Mouse (Mus musculus) layer of hippocampus, adult 8-10 months (tissue): ENCODE results near the gene Sphk2. TPM values are rescaled to one million over a fixed set of nuclear protein-coding genes. Genes with fewer than 3 reads are reported as not detected.

Experiments
- DNase-seq, 2 experiments: peaks; one replicate each; pipeline ENCODE4 v3.0.0; 2022; ENCODE audit warnings: low spot score in 2 of 2
- total RNA-seq, 4 experiments: library from RNA; stranded (reverse); gene quantifications; 2 replicates each; pipeline ENCODE4 v1.2.4; 2022

Gene Sphk2
- total RNA-seq, 4 experiments from 2014 or later, result 28.1 to 36.7 (median 32.7) TPM

GRCm38 (mm10) chr7:45660746-45661478 lies 56.9 kb downstream of the Sphk2 start:
- DNase-seq, result no peak

Other genes with a start within 250 kb of the Sphk2 start
- gene Tulp2, start 236.1 kb downstream of the Sphk2 start, total RNA-seq, result not detected
- gene Gm45808, start 231.2 kb downstream of the Sphk2 start, total RNA-seq, result 1 to 10 TPM in 1 of 4 experiments, not detected in 3; 2.0 TPM
- 1 to 10 TPM; 5.6 to 6.3 (median 6.2) TPM for gene Dhdh, start 229.2 kb downstream of the Sphk2 start, total RNA-seq
- 100 to 1,000 TPM; 101 to 135 (median 117) TPM for gene Nucb1, start 207.6 kb downstream of the Sphk2 start, total RNA-seq
- gene Ppp1r15a, start 191.7 kb downstream of the Sphk2 start, total RNA-seq, result 10 to 100 TPM; 15.2 to 24.6 (median 19.0) TPM
- gene Plekha4, start 191.7 kb downstream of the Sphk2 start, total RNA-seq, result 1 to 10 TPM in 3 of 4 experiments, under 1 TPM in 1; 0.80 to 1.9 (median 1.5) TPM
- gene Hsd17b14, start 163.1 kb downstream of the Sphk2 start, total RNA-seq, result not detected
- gene Bcat2, start 147.8 kb downstream of the Sphk2 start, total RNA-seq, result 10 to 100 TPM; 23.2 to 33.0 (median 29.9) TPM
- not detected for gene Fgf21, start 102.5 kb downstream of the Sphk2 start, total RNA-seq
- gene Fut1, start 100.7 kb downstream of the Sphk2 start, total RNA-seq, result under 1 TPM in 3 of 4 experiments, not detected in 1; 0.20 to 0.28 (median 0.21) TPM
- under 1 TPM in 3 of 4 experiments, not detected in 1; 0.14 to 0.27 (median 0.22) TPM for gene Izumo1, start 96.2 kb downstream of the Sphk2 start, total RNA-seq
- gene Rasip1, start 90.5 kb downstream of the Sphk2 start, total RNA-seq, result 1 to 10 TPM; 5.8 to 7.5 (median 6.6) TPM
- 1 to 10 TPM; 1.5 to 4.4 (median 2.4) TPM for gene Mamstr, start 78.0 kb downstream of the Sphk2 start, total RNA-seq
- gene Fut2, start 51.6 kb downstream of the Sphk2 start, total RNA-seq, result under 1 TPM in 3 of 4 experiments, not detected in 1; 0.20 to 0.27 (median 0.23) TPM
- 10 to 100 TPM in 3 of 4 experiments, 1 to 10 TPM in 1; 9.1 to 13.5 (median 11.6) TPM for gene Ntn5, start 34.0 kb downstream of the Sphk2 start, total RNA-seq
- gene Sec1, start 23.6 kb downstream of the Sphk2 start, total RNA-seq, result 1 to 10 TPM; 1.6 to 4.6 (median 3.3) TPM
- gene Car11, start 18.2 kb downstream of the Sphk2 start, total RNA-seq, result 100 to 1,000 TPM; 158 to 230 (median 187) TPM
- gene Dbp, start 12.9 kb downstream of the Sphk2 start, total RNA-seq, result 100 to 1,000 TPM in 2 of 4 experiments, 10 to 100 TPM in 2; 76.7 to 136 (median 109) TPM
- gene Rpl18, start 2.5 kb downstream of the Sphk2 start, total RNA-seq, result 100 to 1,000 TPM; 385 to 434 (median 409) TPM
- gene Fam83e, start 3.2 kb upstream of the Sphk2 start, total RNA-seq, result under 1 TPM in 3 of 4 experiments, not detected in 1; 0.18 to 0.41 (median 0.19) TPM
- gene Spaca4, start 7.8 kb upstream of the Sphk2 start, total RNA-seq, result not detected
- 100 to 1,000 TPM; 251 to 313 (median 283) TPM for gene Lmtk3, start 65.7 kb upstream of the Sphk2 start, total RNA-seq
- gene Sult2b1, start 66.7 kb upstream of the Sphk2 start, total RNA-seq, result 10 to 100 TPM in 3 of 4 experiments, 1 to 10 TPM in 1; 9.9 to 12.5 (median 11.3) TPM
- gene Cyth2, start 96.6 kb upstream of the Sphk2 start, total RNA-seq, result 100 to 1,000 TPM; 135 to 147 (median 139) TPM
- gene Kcnj14, start 106.8 kb upstream of the Sphk2 start, total RNA-seq, result 1 to 10 TPM; 1.6 to 2.1 (median 1.8) TPM
- 10 to 100 TPM; 19.3 to 24.7 (median 22.3) TPM for gene Grwd1, start 112.9 kb upstream of the Sphk2 start, total RNA-seq
- 10 to 100 TPM; 72.8 to 86.3 (median 79.1) TPM for gene Kdelr1, start 154.8 kb upstream of the Sphk2 start, total RNA-seq
- 10 to 100 TPM in 2 of 4 experiments, 1 to 10 TPM in 2; 8.6 to 11.1 (median 10.1) TPM for gene Grin2d, start 160.4 kb upstream of the Sphk2 start, total RNA-seq
- gene Syngr4, start 178.7 kb upstream of the Sphk2 start, total RNA-seq, result under 1 TPM in 1 of 4 experiments, not detected in 3; 0.64 TPM
- gene Tmem143, start 178.9 kb upstream of the Sphk2 start, total RNA-seq, result 10 to 100 TPM; 19.8 to 24.1 (median 21.2) TPM
- 1 to 10 TPM; 2.6 to 6.3 (median 6.2) TPM for gene Emp3, start 203.4 kb upstream of the Sphk2 start, total RNA-seq
- gene Ccdc114, start 206.1 kb upstream of the Sphk2 start, total RNA-seq, result 1 to 10 TPM; 3.7 to 5.4 (median 4.5) TPM